Mouse (Mus musculus) midbrain, embryonic 13.5 days (tissue): ENCODE results near the gene Fam19a5. TPM values are rescaled to one million over a fixed set of nuclear protein-coding genes. Genes with fewer than 3 reads are reported as not detected.

Experiments
- ATAC-seq: fragments of 200-750 bp; cut with Nextera tagmentation; 2 replicates; pipeline ENCODE4 v1.8.0; 2017; ENCODE audit warnings: mild to moderate bottlenecking, moderate TSS enrichment, moderate library complexity
- H3K27ac ChIP-seq: fragments of 300-500 bp; sonication (generic); 2 replicates; pipeline ENCODE4 v1.5.1; 2015; ENCODE audit warnings: inconsistent platforms, mild to moderate bottlenecking, moderate library complexity
- H3K27me3 ChIP-seq: fragments of 300-500 bp; sonication (generic); 2 replicates; pipeline ENCODE4 v1.6.1; 2015; ENCODE audit warnings: mild to moderate bottlenecking, inconsistent platforms
- H3K36me3 ChIP-seq: fragments of 300-500 bp; sonication (generic); 2 replicates; pipeline ENCODE4 v1.6.1; 2015; ENCODE audit warnings: mild to moderate bottlenecking, inconsistent platforms
- H3K4me1 ChIP-seq: fragments of 300-500 bp; sonication (generic); replicated peaks from 2 replicates; pipeline ENCODE4 v1.6.1; 2015; ENCODE audit warnings: inconsistent platforms
- H3K4me2 ChIP-seq: fragments of 300-500 bp; sonication (generic); replicated peaks from 2 replicates; pipeline ENCODE4 v1.6.1; 2015; ENCODE audit warnings: moderate library complexity, mild to moderate bottlenecking, inconsistent platforms
- H3K4me3 ChIP-seq: fragments of 300-500 bp; sonication (generic); replicated peaks from 2 replicates; pipeline ENCODE4 v1.5.1; 2015; ENCODE audit warnings: mild to moderate bottlenecking, inconsistent platforms
- H3K9ac ChIP-seq: fragments of 300-500 bp; sonication (generic); replicated peaks from 2 replicates; pipeline ENCODE4 v1.6.1; 2015; ENCODE audit warnings: mild to moderate bottlenecking, inconsistent platforms
- H3K9me3 ChIP-seq: fragments of 300-500 bp; sonication (generic); 2 replicates; pipeline ENCODE4 v1.6.1; 2016; ENCODE audit warnings: mild to moderate bottlenecking, inconsistent platforms
- WGBS: fragments of 180-500 bp; shearing (Covaris S2); methylation state at CpG from one replicate; pipeline ENCODE4 v1.1.7; 2015; 5-methylcytosine and 5-hydroxymethylcytosine counted together
- polyA plus RNA-seq: library from polyadenylated mRNA; unstranded; fragments of >200 nt; fragmentation: Nextera tagmentation; extraction: Ambion mirVana; gene quantifications from 2 replicates; pipeline ENCODE4 v1.2.1, GENCODE M21; 2015

The Fam19a5 gene
- polyA plus RNA-seq, 1 experiment from 2014 or later = 14.8 TPM

DNA sequence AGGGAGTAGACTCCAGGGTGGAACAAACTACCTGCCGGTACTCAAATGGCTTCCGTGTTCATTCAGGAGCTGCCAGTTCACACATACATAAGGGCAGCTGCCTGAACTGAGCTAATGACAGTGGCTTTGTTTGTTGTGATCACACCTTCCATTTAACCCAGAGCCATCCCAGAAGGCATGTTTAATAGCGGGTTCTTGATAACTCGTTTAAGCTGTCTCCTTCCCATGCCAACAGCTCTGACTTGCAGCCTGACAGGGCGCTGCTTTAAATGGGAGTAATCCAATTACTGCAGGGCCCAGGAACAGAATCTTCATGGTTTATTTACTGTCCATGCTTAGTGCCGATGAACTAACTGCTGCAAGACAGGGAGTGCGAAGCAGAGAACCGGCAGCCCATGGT, 168.1 kb downstream of the Fam19a5 start:
- ATAC-seq = no peak
- Histone ChIP-seq H3K27me3 (no peaks in the 10 kb centered on the region), H3K27ac (peak overlapping the region; percentile 45; the same call in 1 of the 2 replicates)

DNA sequence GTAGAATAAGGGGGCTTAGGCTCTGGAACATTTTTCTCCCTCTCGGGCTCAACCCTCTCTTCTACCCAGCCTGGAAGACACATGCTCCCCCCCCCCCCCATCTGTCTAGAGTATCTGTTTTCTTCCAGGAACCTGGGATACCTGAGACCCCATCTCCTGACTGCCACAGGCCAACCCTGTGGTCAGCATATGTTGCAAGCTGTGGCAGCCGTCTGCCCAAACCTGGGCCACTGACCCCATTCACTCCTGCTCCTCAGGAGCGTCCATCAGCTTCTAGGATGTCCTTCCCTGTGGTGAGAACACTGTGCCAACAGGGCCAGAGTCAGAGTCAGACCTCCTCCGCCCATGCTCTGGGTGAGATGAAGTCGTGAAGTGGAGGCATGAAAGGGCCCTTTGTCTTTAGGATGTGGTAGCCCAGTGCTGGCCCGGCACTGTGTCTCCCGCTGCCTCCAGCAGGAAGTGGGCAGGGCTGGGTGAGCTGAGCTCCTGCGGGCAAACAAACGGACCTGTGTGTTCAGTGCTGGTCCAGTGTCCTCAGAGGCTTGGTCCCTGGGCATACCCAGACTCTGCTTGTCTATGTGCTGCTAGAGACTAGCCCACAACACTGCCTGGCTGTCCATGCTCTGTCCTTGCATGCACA, 171.1 kb downstream of the Fam19a5 start:
- Histone ChIP-seq H3K27ac (no peak overlapping the region), H3K9ac (no peak overlapping the region; the same call in 1 of the 2 replicates)
- 57% methylated on average over 9 of the region's 9 CpGs for WGBS

More for the DNA sequence above, 168.1 kb downstream of the Fam19a5 start:
- Histone ChIP-seq H3K9me3 (no peaks in the 10 kb centered on the region), H3K4me1 (peaks cover 22% of the 10 kb centered on the region), H3K4me3 (no peak overlapping the region), H3K36me3 (no peaks in the 10 kb centered on the region), H3K4me2 (no peak overlapping the region), H3K9ac (no peak overlapping the region)
- 65% methylated on average over 8 of the region's 8 CpGs for WGBS

DNA sequence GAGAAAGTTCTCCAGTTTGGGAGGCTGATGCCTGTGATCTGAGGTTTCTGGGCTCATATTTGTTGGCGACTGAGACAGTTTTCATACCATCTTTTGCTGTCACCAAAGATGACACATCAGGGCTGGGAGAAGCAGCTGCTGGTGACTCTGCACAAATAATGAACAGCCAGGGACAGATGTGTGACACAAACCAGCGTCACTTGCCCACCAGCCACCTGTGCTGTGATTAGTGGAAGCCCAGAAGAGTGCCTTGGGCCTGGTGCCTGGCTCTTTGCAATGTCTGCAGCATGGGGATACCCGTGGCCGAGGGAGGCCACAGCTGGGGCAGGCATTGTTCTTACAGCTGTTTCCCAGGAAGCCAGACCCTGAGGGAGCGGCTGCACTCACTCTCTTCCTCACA, 173.0 kb downstream of the Fam19a5 start:
- H3K4me3 ChIP-seq = no peak overlapping the region
- peaks cover 15% of the 10 kb centered on the region for H3K4me1 ChIP-seq
- no peak for ATAC-seq
- WGBS = 68% methylated on average over 5 of the region's 5 CpGs
- H3K9me3 ChIP-seq = no peaks in the 10 kb centered on the region
- H3K4me2 ChIP-seq = no peak overlapping the region
- H3K36me3 ChIP-seq = 0 out of 2 replicates have a peak, but pooled peaks cover 10% of the 10 kb centered on the region
- H3K27me3 ChIP-seq = no peaks in the 10 kb centered on the region
- H3K9ac ChIP-seq = no peak overlapping the region
- H3K27ac ChIP-seq = no peak overlapping the region

More for the DNA sequence above, 171.1 kb downstream of the Fam19a5 start:
- Histone ChIP-seq H3K9me3 (no peaks in the 10 kb centered on the region), H3K36me3 (0 out of 2 replicates have a peak, but pooled peaks cover under 1% of the 10 kb centered on the region), H3K4me3 (no peak overlapping the region), H3K4me2 (no peak overlapping the region), H3K4me1 (peaks cover 23% of the 10 kb centered on the region), H3K27me3 (no peaks in the 10 kb centered on the region)
- peak; percentile 70; the same call in 1 of the 2 replicates for ATAC-seq

DNA sequence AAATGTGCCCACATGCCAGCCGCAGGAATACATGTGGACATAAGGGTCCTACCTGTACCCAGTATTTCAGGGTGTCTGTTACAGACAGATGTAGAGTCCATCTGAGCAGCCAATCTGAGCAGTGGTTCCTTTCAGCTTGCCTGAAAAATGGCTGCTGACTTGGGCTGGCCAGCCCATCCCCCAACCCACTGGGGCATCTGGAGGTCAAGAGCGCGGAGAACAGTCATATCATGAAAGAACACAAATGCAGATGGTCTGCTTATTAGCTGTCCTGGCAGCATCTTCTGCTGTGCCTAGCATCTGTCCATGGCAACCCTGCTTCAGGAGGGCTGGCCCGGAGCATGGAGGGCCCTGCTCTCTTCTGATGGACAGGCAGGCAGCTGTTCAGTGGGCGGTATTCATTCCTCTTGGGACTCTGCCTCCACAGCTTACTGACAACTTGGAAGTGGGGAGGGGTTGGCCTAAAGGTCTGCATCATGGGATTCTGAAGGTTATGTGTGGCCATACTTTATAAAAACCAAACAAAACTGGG, 179.4 kb downstream of the Fam19a5 start:
- 0 out of 2 replicates have a peak, but pooled peaks have one; percentile 41 for ATAC-seq
- Histone ChIP-seq H3K27me3 (no peaks in the 10 kb centered on the region), H3K27ac (no peak overlapping the region), H3K4me2 (no peak overlapping the region), H3K9ac (no peak overlapping the region), H3K4me1 (peaks cover 18% of the 10 kb centered on the region; the same call in 1 of the 2 replicates), H3K4me3 (no peak overlapping the region), H3K36me3 (0 out of 2 replicates have a peak, but pooled peaks cover 20% of the 10 kb centered on the region), H3K9me3 (no peaks in the 10 kb centered on the region)
- 78% methylated on average over 5 of the region's 5 CpGs for WGBS

DNA sequence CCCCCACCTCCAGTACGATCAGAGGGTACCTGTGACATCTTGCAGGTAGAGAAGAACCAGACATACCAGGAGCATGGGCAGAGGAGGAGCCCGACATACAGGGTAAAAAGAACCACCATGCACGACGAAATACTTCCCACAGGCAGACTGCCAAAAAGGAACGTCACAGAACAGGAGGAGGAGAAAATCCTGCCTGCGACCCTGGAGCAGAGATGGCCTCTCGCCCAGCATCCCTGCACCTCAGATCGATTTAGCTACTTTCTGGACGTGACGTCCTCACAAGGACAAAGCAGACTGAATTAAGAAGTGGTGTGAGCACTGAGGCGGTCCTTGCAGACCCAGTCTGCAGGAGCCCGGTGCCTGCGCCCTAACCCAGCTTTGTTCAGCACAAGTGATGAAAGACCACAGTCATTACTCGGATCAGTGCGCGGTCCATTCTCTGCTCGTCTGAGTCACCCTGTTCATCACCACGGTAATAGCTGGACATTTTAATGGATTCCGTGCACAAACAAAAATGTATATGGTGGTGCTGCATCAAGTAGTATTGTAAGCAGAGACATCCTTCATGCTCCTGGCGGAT, 182.6 kb downstream of the Fam19a5 start:
- H3K4me1 ChIP-seq = peaks cover 18% of the 10 kb centered on the region; the same call in 1 of the 2 replicates
- H3K4me3 ChIP-seq = no peak overlapping the region
- 68% methylated on average over 20 of the region's 20 CpGs for WGBS
- ATAC-seq = peak; percentile 56; the same call in 1 of the 2 replicates
- H3K27me3 ChIP-seq = no peaks in the 10 kb centered on the region
- H3K4me2 ChIP-seq = no peak overlapping the region
- no peak overlapping the region for H3K9ac ChIP-seq
- 0 out of 2 replicates have a peak, but pooled peaks cover 10% of the 10 kb centered on the region for H3K36me3 ChIP-seq
- peak overlapping the region; percentile 25; the same call in 1 of the 2 replicates for H3K27ac ChIP-seq
- no peaks in the 10 kb centered on the region for H3K9me3 ChIP-seq

DNA sequence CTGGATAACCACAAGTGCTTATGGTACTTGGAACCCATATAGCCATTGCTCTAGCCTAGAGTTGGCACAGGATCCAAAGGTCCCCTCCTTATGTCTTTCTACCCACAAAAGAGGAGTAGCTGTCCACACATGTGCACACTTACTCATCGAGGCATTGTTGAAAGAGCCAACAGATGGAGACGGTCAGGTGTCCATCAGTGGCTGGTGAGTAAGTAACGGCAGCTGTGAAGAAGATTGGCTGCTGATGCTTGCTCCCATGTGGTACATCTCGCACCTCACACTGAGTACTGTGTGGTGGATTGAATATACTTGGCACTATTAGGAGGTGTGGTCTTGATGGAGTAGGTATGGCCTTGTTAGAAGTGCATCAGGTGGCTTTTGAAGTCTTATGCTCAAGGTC, 192.2 kb downstream of the Fam19a5 start:
- Histone ChIP-seq H3K9ac (no peak overlapping the region), H3K27me3 (no peaks in the 10 kb centered on the region), H3K27ac (no peak overlapping the region), H3K9me3 (no peaks in the 10 kb centered on the region), H3K4me2 (no peak overlapping the region), H3K4me3 (no peak overlapping the region), H3K36me3 (peaks cover 6% of the 10 kb centered on the region; the same call in 1 of the 2 replicates), H3K4me1 (no peaks in the 10 kb centered on the region)
- 97% methylated on average over 4 of the region's 4 CpGs for WGBS
- ATAC-seq = no peak

DNA sequence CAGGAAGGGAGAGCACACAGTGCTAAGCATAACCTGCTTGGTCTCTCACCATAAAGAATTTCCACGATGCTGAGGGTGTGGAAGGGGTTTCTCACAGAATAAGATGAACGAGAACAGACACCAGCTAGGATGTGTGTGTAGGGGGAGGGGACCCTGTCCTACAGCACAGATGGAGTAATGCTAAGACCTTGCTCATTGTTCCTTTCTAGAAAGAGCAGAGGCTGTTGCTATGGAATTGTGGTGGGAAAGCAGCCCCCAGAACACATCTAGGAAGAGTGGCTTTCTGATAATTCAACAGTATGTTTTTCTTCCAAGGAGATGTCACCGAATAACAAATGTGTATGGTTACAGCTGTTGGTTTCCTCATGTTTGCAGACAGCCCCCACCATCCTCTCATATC, 211.4 kb downstream of the Fam19a5 start:
- no peak overlapping the region for H3K9ac ChIP-seq
- H3K27ac ChIP-seq = no peak overlapping the region
- H3K36me3 ChIP-seq = peaks cover 19% of the 10 kb centered on the region
- H3K4me3 ChIP-seq = no peak overlapping the region
- ATAC-seq = no peak
- no peaks in the 10 kb centered on the region; the same call in 1 of the 2 replicates for H3K4me1 ChIP-seq
- no peak overlapping the region for H3K4me2 ChIP-seq
- H3K9me3 ChIP-seq = no peaks in the 10 kb centered on the region
- WGBS = 79% methylated on average over 3 of the region's 3 CpGs
- no peaks in the 10 kb centered on the region for H3K27me3 ChIP-seq

DNA sequence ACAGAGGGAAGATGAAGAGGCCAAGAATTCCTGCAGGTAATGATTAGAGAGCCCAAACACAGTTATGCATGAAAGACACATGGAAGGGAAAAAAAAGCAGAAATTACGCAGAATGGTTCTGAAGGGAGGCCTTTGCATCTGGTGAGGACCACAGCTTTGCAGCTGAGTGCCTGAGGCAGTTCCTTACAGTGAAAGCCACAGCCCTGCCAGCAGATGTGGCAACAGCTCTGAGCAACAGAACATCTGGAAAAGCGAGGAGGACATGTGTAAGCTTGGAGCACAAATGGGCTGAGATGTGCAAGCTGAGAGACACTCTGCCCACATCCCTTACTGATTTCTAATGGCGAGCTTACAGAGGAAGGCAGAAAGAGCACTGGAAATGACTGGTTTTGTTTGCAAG, 221.8 kb downstream of the Fam19a5 start:
- WGBS = 93% methylated on average over 3 of the region's 3 CpGs
- Histone ChIP-seq H3K27ac (no peak overlapping the region), H3K27me3 (no peaks in the 10 kb centered on the region), H3K9ac (no peak overlapping the region), H3K4me2 (no peak overlapping the region), H3K36me3 (peaks cover 7% of the 10 kb centered on the region; the same call in 1 of the 2 replicates), H3K4me1 (no peaks in the 10 kb centered on the region), H3K4me3 (no peak overlapping the region), H3K9me3 (0 out of 2 replicates have a peak, but pooled peaks cover 6% of the 10 kb centered on the region)
- ATAC-seq = no peak

DNA sequence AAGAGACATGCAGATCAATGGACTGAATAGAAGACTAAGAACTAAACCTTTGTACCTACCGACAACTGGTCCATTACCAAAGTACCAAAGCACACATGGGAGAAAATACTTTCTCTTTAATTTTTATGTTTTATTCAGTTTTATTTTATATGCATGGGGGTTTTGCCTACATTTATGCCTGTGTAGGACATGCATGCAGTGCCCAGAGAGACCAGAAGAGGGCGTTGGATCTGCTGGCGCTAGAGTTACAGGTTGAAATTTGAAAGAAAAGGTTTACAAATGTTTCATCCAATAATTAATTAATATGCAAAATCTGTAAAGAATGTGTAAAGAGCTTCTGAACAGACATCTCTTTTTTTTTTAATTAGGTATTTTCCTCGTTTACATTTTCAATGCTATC, 229.9 kb downstream of the Fam19a5 start:
- H3K36me3 ChIP-seq = peaks cover 2% of the 10 kb centered on the region; the same call in 1 of the 2 replicates
- H3K9me3 ChIP-seq = no peaks in the 10 kb centered on the region
- H3K4me3 ChIP-seq = no peak overlapping the region
- no peaks in the 10 kb centered on the region for H3K27me3 ChIP-seq
- no peak overlapping the region for H3K27ac ChIP-seq
- H3K9ac ChIP-seq = no peak overlapping the region
- WGBS = 58% methylated on average over 4 of the region's 4 CpGs
- ATAC-seq = no peak
- no peak overlapping the region for H3K4me2 ChIP-seq
- no peaks in the 10 kb centered on the region for H3K4me1 ChIP-seq

DNA sequence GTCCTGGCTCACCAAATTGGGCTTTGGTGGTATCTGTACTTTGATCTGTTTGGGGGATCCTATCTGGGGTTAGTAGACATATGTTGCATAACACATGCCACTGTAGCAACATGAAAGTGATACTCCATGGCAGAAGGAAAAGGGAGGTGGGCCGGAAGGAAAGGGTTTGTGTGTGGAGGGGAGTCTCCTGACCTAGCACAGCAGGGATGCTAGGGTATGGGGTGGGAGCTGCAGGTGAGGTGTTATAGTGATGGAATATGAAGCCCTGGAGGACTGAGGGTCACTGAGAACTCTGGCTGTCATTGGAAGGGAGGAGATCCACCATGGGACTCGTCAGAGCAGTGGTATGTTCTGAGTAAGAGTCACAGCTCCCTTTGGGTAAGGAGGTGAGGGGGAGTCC, 239.2 kb downstream of the Fam19a5 start:
- no peak overlapping the region for H3K4me2 ChIP-seq
- no peak overlapping the region for H3K4me3 ChIP-seq
- no peaks in the 10 kb centered on the region for H3K27me3 ChIP-seq
- H3K4me1 ChIP-seq = 0 out of 2 replicates have a peak, but pooled peaks cover 4% of the 10 kb centered on the region
- no peak for ATAC-seq
- no peak overlapping the region for H3K9ac ChIP-seq
- no peaks in the 10 kb centered on the region for H3K36me3 ChIP-seq
- 96% methylated on average over 2 of the region's 2 CpGs for WGBS
- H3K27ac ChIP-seq = no peak overlapping the region
- no peaks in the 10 kb centered on the region for H3K9me3 ChIP-seq

DNA sequence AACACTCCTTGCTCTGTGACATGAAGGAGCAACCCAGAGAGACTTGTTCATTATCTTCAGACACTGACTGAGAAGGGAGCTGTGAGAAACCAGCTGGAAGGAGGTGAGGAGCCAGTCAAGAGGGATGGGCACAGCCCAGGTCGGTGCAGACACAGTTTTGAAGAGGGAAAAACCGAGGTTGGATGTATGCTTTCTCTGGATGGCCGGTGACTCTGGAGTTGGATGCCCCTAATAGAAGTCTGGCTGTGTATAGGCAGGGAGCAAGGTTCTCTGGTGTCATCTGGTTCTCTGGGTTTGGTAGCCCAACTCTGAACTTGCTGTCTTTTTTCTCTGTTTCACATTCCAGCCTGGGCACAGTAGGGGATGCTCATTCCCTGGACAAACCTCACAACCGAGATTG, 245.6 kb downstream of the Fam19a5 start:
- Histone ChIP-seq H3K9me3 (no peaks in the 10 kb centered on the region), H3K36me3 (no peaks in the 10 kb centered on the region), H3K4me2 (no peak overlapping the region), H3K27me3 (no peaks in the 10 kb centered on the region), H3K4me1 (0 out of 2 replicates have a peak, but pooled peaks cover 4% of the 10 kb centered on the region), H3K4me3 (no peak overlapping the region), H3K9ac (no peak overlapping the region), H3K27ac (no peak overlapping the region)
- WGBS = 75% methylated on average over 4 of the region's 4 CpGs
- ATAC-seq = no peak

DNA sequence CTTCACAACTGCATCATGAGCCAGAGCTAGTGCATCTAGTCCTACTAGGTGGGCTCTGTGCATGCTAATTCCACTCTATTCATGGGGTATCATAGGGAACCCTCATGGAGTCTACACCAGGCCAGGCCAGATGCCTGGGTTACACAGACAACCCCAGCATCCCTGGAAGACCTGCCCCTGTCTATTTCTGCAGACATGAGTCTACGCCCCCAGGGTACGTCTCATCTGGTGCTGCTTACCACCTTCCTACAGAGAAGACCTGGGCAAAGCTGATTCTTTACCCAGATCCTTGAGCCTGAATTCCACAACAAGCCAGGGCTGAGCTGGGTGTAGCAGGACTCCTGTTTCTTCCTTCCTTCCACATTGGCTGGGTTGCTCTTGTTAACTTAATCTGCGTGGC, 249.6 kb downstream of the Fam19a5 start:
- H3K27me3 ChIP-seq = no peaks in the 10 kb centered on the region
- WGBS = 89% methylated on average over 3 of the region's 3 CpGs
- no peaks in the 10 kb centered on the region for H3K4me1 ChIP-seq
- no peaks in the 10 kb centered on the region for H3K9me3 ChIP-seq
- H3K27ac ChIP-seq = no peak overlapping the region
- H3K4me3 ChIP-seq = no peak overlapping the region
- no peak overlapping the region for H3K9ac ChIP-seq
- H3K4me2 ChIP-seq = no peak overlapping the region
- no peaks in the 10 kb centered on the region for H3K36me3 ChIP-seq
- no peak for ATAC-seq
